In genomic region chr7:45240633-45241388, GRCm38 (mm10) we compare ENCODE assay signal across 9 mouse cellular contexts. TPM values are rescaled to one million over a fixed set of nuclear protein-coding genes. Genes with fewer than 3 reads are reported as not detected.
DNase-seq lines count a peak whose midpoint lies in the region; ATAC-seq and TF ChIP-seq lines count a peak whose summit lies in the region.
"Had no signal": no experiment of that assay in that cellular context is flagged by ENCODE, and none has a peak within 500 bp of the region (broad histone marks: within the 10 kb centered on the region; RNA-seq: fewer than 3 reads in every experiment).

Gene Slc6a16 (plus strand): TSS chr7:45241085.

- H3K27me3 ChIP-seq in CH12.LX (replicated peaks), result no peaks in the 10 kb centered on the region
- peaks cover 18% of the 10 kb centered on the region for H3K27me3 ChIP-seq in forebrain, embryonic 16.5 days (replicated peaks; ENCODE audit: control insufficient read depth, insufficient read depth, low read length)
- peaks cover 29% of the 10 kb centered on the region for H3K27me3 ChIP-seq in kidney, embryonic 15.5 days
- H3K27me3 ChIP-seq in liver, embryonic 12.5 days (replicated peaks), result peaks cover 13% of the 10 kb centered on the region; the same call in 1 of the 2 replicates

- DNase-seq in CH12.LX (ENCODE audit: extremely low read depth) (no peak), ES-E14 (ENCODE audit: low read depth, low spot score) (peak; percentile 89)
- DNase-seq in retina, postnatal 1 day, result peak; percentile 80

- peak within 1 kb of the TSS; percentile 6; the same call in 1 of the 2 replicates for H3K4me2 ChIP-seq in CH12.LX (ENCODE audit: insufficient read depth, low read depth, poor library complexity, severe bottlenecking)
- H3K4me2 ChIP-seq in forebrain, embryonic 16.5 days (ENCODE audit: low read length), result peak within 1 kb of the TSS; percentile 80
- H3K4me2 ChIP-seq in kidney, embryonic 15.5 days, result peak within 1 kb of the TSS; percentile 58
- H3K4me2 ChIP-seq in liver, embryonic 12.5 days, result peak within 1 kb of the TSS; percentile 41

- no peak for TF ChIP-seq RAD21 in CH12.LX (IDR thresholded peaks at IDR 0.05; ENCODE audit: low read depth, low read length)

- 11% methylated on average over 53 of the region's 53 CpGs for WGBS in forebrain, embryonic 16.5 days
- WGBS in kidney, embryonic 15.5 days, result 12% methylated on average over 53 of the region's 53 CpGs
- WGBS in liver, embryonic 12.5 days (ENCODE audit: insufficient replicate concordance), result 42% methylated on average over 53 of the region's 53 CpGs

- no peak for TF ChIP-seq EP300 in CH12.LX (IDR thresholded peaks at IDR 0.05; ENCODE audit: low read length)

- no peak for TF ChIP-seq CTCF in CH12.LX (conservative IDR thresholded peaks at IDR 0.05 in 1 of 2, IDR thresholded peaks at IDR 0.05 in 1 of 2; ENCODE audit: low read depth in 2 of 2, low read length in 2 of 2)

- H3K27ac ChIP-seq in CH12.LX (ENCODE audit: insufficient read depth, low read depth) (peak within 1 kb of the TSS; percentile 20; the same call in 1 of the 2 replicates), ES-E14 (ENCODE audit: insufficient read depth, low read depth, low read length, poor library complexity, severe bottlenecking) (peak within 1 kb of the TSS; percentile 85; the same call in 1 of the 2 replicates)
- H3K27ac ChIP-seq in forebrain, embryonic 16.5 days (ENCODE audit: low read length), result no peak within 1 kb of the TSS
- H3K27ac ChIP-seq in kidney, embryonic 15.5 days, result 0 out of 2 replicates have a peak within 1 kb of the TSS, but pooled peaks have one; percentile 38
- H3K27ac ChIP-seq in liver, embryonic 12.5 days, result no peak within 1 kb of the TSS

- ATAC-seq in forebrain, embryonic 16.5 days, result peak; percentile 62
- peak; percentile 55 for ATAC-seq in kidney, embryonic 15.5 days (replicated peaks; ENCODE audit: low FRiP score)
- no peak for ATAC-seq in liver, embryonic 12.5 days
- no peak for ATAC-seq in monocyte, adult 5-6 weeks (replicated peaks; ENCODE audit: insufficient number of reproducible peaks, low FRiP score, low TSS enrichment, poor library complexity, severe bottlenecking)

- in situ Hi-C loops in CH12.LX (cut with MboI; ENCODE audit: low pct_ligation_motif_present, low pct_unique_long_range_greater_than_20kb, low sequenced_read_pairs), result no loop called here
- in situ Hi-C loops in ES-E14 (cut with MboI; ENCODE audit: low sequenced_read_pairs in 2 of 2, unreplicated experiment in 2 of 2), result no loop called here

- H3K79me2 ChIP-seq in CH12.LX (replicated peaks; ENCODE audit: control insufficient read depth, extremely low read depth, insufficient read depth, poor library complexity, severe bottlenecking), result peaks cover 2% of the 10 kb centered on the region; the same call in 1 of the 2 replicates

- H3K9me3 ChIP-seq in CH12.LX (replicated peaks; ENCODE audit: low read length) (peaks cover 7% of the 10 kb centered on the region), ES-E14 (ENCODE audit: control insufficient read depth, insufficient read depth, low read depth, low read length) (no peaks in the 10 kb centered on the region)
- no peaks in the 10 kb centered on the region for H3K9me3 ChIP-seq in forebrain, embryonic 16.5 days (ENCODE audit: control insufficient read depth, low read length)
- H3K9me3 ChIP-seq in kidney, embryonic 15.5 days (replicated peaks), result no peaks in the 10 kb centered on the region
- H3K9me3 ChIP-seq in liver, embryonic 12.5 days (replicated peaks), result no peaks in the 10 kb centered on the region

- TF ChIP-seq POLR2A in CH12.LX (IDR thresholded peaks at IDR 0.05; ENCODE audit: low read depth, low read length), result no peak

- dilution Hi-C loops in CH12.LX (cut with MboI; ENCODE audit: extremely low pct_ligation_motif_present, extremely low pct_unique_long_range_greater_than_20kb, low sequenced_read_pairs), result no loop called here

- peaks cover 6 to 12% of the 10 kb centered on the region in 2 experiments for H3K36me3 ChIP-seq in CH12.LX (replicated peaks in 1 of 2; ENCODE audit: control insufficient read depth in 1 of 2, insufficient read depth in 1 of 2, low read length in 1 of 2)
- H3K36me3 ChIP-seq in ES-E14 (ENCODE audit: control insufficient read depth, insufficient read depth, low read length, poor library complexity, severe bottlenecking), result no peaks in the 10 kb centered on the region
- H3K36me3 ChIP-seq in forebrain, embryonic 16.5 days (ENCODE audit: control insufficient read depth, insufficient read depth), result no peaks in the 10 kb centered on the region
- no peaks in the 10 kb centered on the region for H3K36me3 ChIP-seq in kidney, embryonic 15.5 days
- H3K36me3 ChIP-seq in liver, embryonic 12.5 days, result no peaks in the 10 kb centered on the region

- H3K4me1 ChIP-seq in CH12.LX (ENCODE audit: control insufficient read depth in 1 of 2, insufficient read depth in 2 of 2) (peaks cover 17 to 34% of the 10 kb centered on the region in 2 experiments), ES-E14 (ENCODE audit: control insufficient read depth in 2 of 2, insufficient read depth in 2 of 2, low read length in 2 of 2, poor library complexity in 1 of 2) (peaks cover 11 to 23% of the 10 kb centered on the region in 2 experiments)
- peaks cover 10% of the 10 kb centered on the region for H3K4me1 ChIP-seq in forebrain, embryonic 16.5 days (replicated peaks; ENCODE audit: control insufficient read depth, insufficient read depth, low read length)
- H3K4me1 ChIP-seq in kidney, embryonic 15.5 days, result peaks cover 22% of the 10 kb centered on the region
- H3K4me1 ChIP-seq in liver, embryonic 12.5 days, result peaks cover 40% of the 10 kb centered on the region

- no peak within 1 kb of the TSS for H3K4me3 ChIP-seq in CH12.LX (replicated peaks in 1 of 3; ENCODE audit: low read depth in 2 of 3, low read length in 2 of 3, poor library complexity in 1 of 3)
- peak within 1 kb of the TSS; percentile 32 to 36 for H3K4me3 ChIP-seq in ES-E14 (ENCODE audit: insufficient read depth in 1 of 2, low read depth in 1 of 2, low read length in 2 of 2, poor library complexity in 1 of 2, severe bottlenecking in 1 of 2)
- peak within 1 kb of the TSS; percentile 47 for H3K4me3 ChIP-seq in forebrain, embryonic 16.5 days (replicated peaks; ENCODE audit: low read length)
- H3K4me3 ChIP-seq in kidney, embryonic 15.5 days (replicated peaks), result peak within 1 kb of the TSS; percentile 32
- 0 out of 2 replicates have a peak within 1 kb of the TSS, but pooled peaks have one; percentile 2 for H3K4me3 ChIP-seq in liver, embryonic 12.5 days

- H3K9ac ChIP-seq in CH12.LX (ENCODE audit: insufficient read depth, low read depth), result no peak within 1 kb of the TSS
- H3K9ac ChIP-seq in ES-E14 (ENCODE audit: insufficient read depth, low read depth, low read length, poor library complexity, severe bottlenecking), result peak within 1 kb of the TSS; percentile 73
- peak within 1 kb of the TSS; percentile 61 for H3K9ac ChIP-seq in forebrain, embryonic 16.5 days (replicated peaks; ENCODE audit: low read depth, low read length)
- peak within 1 kb of the TSS; percentile 43 for H3K9ac ChIP-seq in kidney, embryonic 15.5 days
- no peak within 1 kb of the TSS for H3K9ac ChIP-seq in liver, embryonic 12.5 days

TF ChIP-seq in CH12.LX, 34 proteins besides CTCF, POLR2A, EP300 and RAD21:
- TF ChIP-seq MAFK (IDR thresholded peaks at IDR 0.05; ENCODE audit: insufficient replicate concordance, low read length) (no peak), NRF1 (IDR thresholded peaks at IDR 0.05; ENCODE audit: low read depth, low read length) (no peak)

TF ChIP-seq in ES-E14, 5 proteins besides CTCF, POLR2A, EP300 and RAD21:
- TF ChIP-seq HCFC1 (IDR thresholded peaks at IDR 0.05; ENCODE audit: borderline replicate concordance, insufficient read depth, low read length) (no peak), ZNF384 (IDR thresholded peaks at IDR 0.05; ENCODE audit: low read depth, low read length) (no peak), CHD2 (IDR thresholded peaks at IDR 0.05; ENCODE audit: low read depth, low read length) (no peak), ZC3H11A (IDR thresholded peaks at IDR 0.05; ENCODE audit: borderline replicate concordance, low read depth, low read length) (no peak), MAFK (IDR thresholded peaks at IDR 0.05; ENCODE audit: insufficient read depth, low read depth, low read length) (no peak)

RNA-seq across cellular contexts. Expression of gene Slc6a16, which starts in this region (rescaled TPM):
- 0.08 TPM in 1 of 2 replicates, not detected in the other for total RNA-seq in CH12.LX (2012; rRNA removed)
- total RNA-seq in CH12.LX (2014; rRNA removed), result 0.13 TPM in 1 of 2 replicates, not detected in the other
- polyA plus RNA-seq in CH12.LX (2012; ENCODE audit: insufficient read length, low read depth), result 0.37 and 0.49 TPM in 2 replicates
- total RNA-seq in ES-E14 (2012; rRNA removed), result 12.7 and 14.6 TPM in 2 replicates
- 0.30 and 0.47 TPM in 2 replicates for polyA plus RNA-seq in forebrain, embryonic 16.5 days (2015; fragmentation: Nextera tagmentation; extraction: Ambion mirVana)
- 0.10 and 0.23 TPM in 2 replicates for polyA plus RNA-seq in kidney, embryonic 15.5 days (2015; fragmentation: Nextera tagmentation; extraction: Ambion mirVana)
- polyA plus RNA-seq in liver, embryonic 12.5 days (2016; fragmentation: Nextera tagmentation; extraction: Ambion mirVana), result not detected in 2 replicates
- total RNA-seq in monocyte, adult 5-6 weeks (2017), result 0.64 TPM in 1 of 3 replicates, not detected in the others
- total RNA-seq: common myeloid progenitor, adult 5-6 weeks; neutrophil, adult 5-6 weeks had no signal

Comparison
In these comparisons a context has a peak if more than half of its experiments do, and no peak if none do; other contexts are left out.
1. Peak in ATAC-seq, H3K4me3 ChIP-seq, H3K9ac ChIP-seq and H3K4me2 ChIP-seq in forebrain, embryonic 16.5 days; RNA of the gene not detected or under 1 TPM.
2. Peak in ATAC-seq, H3K4me3 ChIP-seq, H3K27ac ChIP-seq, H3K9ac ChIP-seq and H3K4me2 ChIP-seq in kidney, embryonic 15.5 days; RNA of the gene not detected or under 1 TPM.
3. H3K27ac ChIP-seq: peak in CH12.LX (single experiment) and ES-E14 (single experiment); none in forebrain, embryonic 16.5 days (single experiment) and liver, embryonic 12.5 days (single experiment).
4. H3K4me2 ChIP-seq: peak in every context shown above with its lines; median percentile 80 in forebrain, embryonic 16.5 days; 58 in kidney, embryonic 15.5 days; 41 in liver, embryonic 12.5 days; 6 in CH12.LX.
5. H3K4me3 ChIP-seq: peak in ES-E14 (2 of 2) and liver, embryonic 12.5 days (single experiment); none in CH12.LX (0 of 3).